In genomic region chr3:82357340-82357739, GRCm38 (mm10) we compare ENCODE assay signal across 7 mouse cellular contexts. TPM values are rescaled to one million over a fixed set of nuclear protein-coding genes. Genes with fewer than 3 reads are reported as not detected.
DNase-seq lines count a peak whose midpoint lies in the region; ATAC-seq and TF ChIP-seq lines count a peak whose summit lies in the region.

No protein-coding gene starts in this region.

- peak overlapping the region; percentile 73 for H3K4me3 ChIP-seq in lung, embryonic 14.5 days (ENCODE audit: low read depth, low read length)
- H3K4me3 ChIP-seq in forebrain, embryonic 11.5 days (ENCODE audit: low read depth, low read length), result peak overlapping the region; percentile 68
- peak overlapping the region; percentile 68 for H3K4me3 ChIP-seq in limb, embryonic 11.5 days (ENCODE audit: low read depth, low read length)
- H3K4me3 ChIP-seq in neural tube, embryonic 15.5 days (replicated peaks), result peak overlapping the region; percentile 83

- DNase-seq in lung, embryonic 14.5 days, result no peak
- no peak for DNase-seq in lung, adult 18-20 months
- DNase-seq in forebrain, embryonic 11.5 days (ENCODE audit: low spot score), result no peak
- DNase-seq in limb, embryonic 11.5 days (ENCODE audit: low spot score), result no peak
- no peak for DNase-seq in layer of hippocampus, adult 11-12 months (ENCODE audit: low spot score)
- DNase-seq in urinary bladder, postnatal 4 days (ENCODE audit: low spot score in 2 of 2), result no peak

- under 1% methylated on average over 5 of the region's 5 CpGs for WGBS in lung, embryonic 14.5 days
- 1% methylated on average over 4 of the region's 5 CpGs for WGBS in forebrain, embryonic 11.5 days
- 2% methylated on average over 5 of the region's 5 CpGs for WGBS in limb, embryonic 11.5 days
- WGBS in neural tube, embryonic 15.5 days, result 1% methylated on average over 5 of the region's 5 CpGs

- no peaks in the 10 kb centered on the region for H3K9me3 ChIP-seq in lung, embryonic 14.5 days (ENCODE audit: low read depth, low read length)
- H3K9me3 ChIP-seq in forebrain, embryonic 11.5 days (ENCODE audit: control insufficient read depth, low read length), result no peaks in the 10 kb centered on the region
- H3K9me3 ChIP-seq in limb, embryonic 11.5 days (ENCODE audit: control insufficient read depth, low read length), result no peaks in the 10 kb centered on the region
- H3K9me3 ChIP-seq in neural tube, embryonic 15.5 days (replicated peaks), result no peaks in the 10 kb centered on the region

- no peaks in the 10 kb centered on the region for H3K4me1 ChIP-seq in lung, embryonic 14.5 days (ENCODE audit: insufficient read depth)
- H3K4me1 ChIP-seq in forebrain, embryonic 11.5 days (replicated peaks; ENCODE audit: control insufficient read depth, insufficient read depth, low read length), result no peaks in the 10 kb centered on the region
- H3K4me1 ChIP-seq in limb, embryonic 11.5 days (ENCODE audit: control insufficient read depth, insufficient read depth, low read length), result no peaks in the 10 kb centered on the region
- peaks cover 10% of the 10 kb centered on the region for H3K4me1 ChIP-seq in neural tube, embryonic 15.5 days

- peak overlapping the region; percentile 85 for H3K4me2 ChIP-seq in lung, embryonic 14.5 days
- H3K4me2 ChIP-seq in forebrain, embryonic 11.5 days (ENCODE audit: low read depth, low read length, severe bottlenecking), result peak overlapping the region; percentile 48
- H3K4me2 ChIP-seq in limb, embryonic 11.5 days (ENCODE audit: low read depth, severe bottlenecking), result peak overlapping the region; percentile 65
- H3K4me2 ChIP-seq in neural tube, embryonic 15.5 days, result peak overlapping the region; percentile 57

- H3K27me3 ChIP-seq in lung, embryonic 14.5 days (ENCODE audit: insufficient read depth, low read length), result no peaks in the 10 kb centered on the region
- no peaks in the 10 kb centered on the region for H3K27me3 ChIP-seq in forebrain, embryonic 11.5 days (ENCODE audit: control insufficient read depth, insufficient read depth, low read length)
- no peaks in the 10 kb centered on the region for H3K27me3 ChIP-seq in limb, embryonic 11.5 days (ENCODE audit: control insufficient read depth, insufficient read depth, low read length)
- no peaks in the 10 kb centered on the region for H3K27me3 ChIP-seq in neural tube, embryonic 15.5 days (replicated peaks)

- peak overlapping the region; percentile 47; the same call in 1 of the 2 replicates for H3K9ac ChIP-seq in lung, embryonic 14.5 days
- peak overlapping the region; percentile 39; the same call in 1 of the 2 replicates for H3K9ac ChIP-seq in forebrain, embryonic 11.5 days (ENCODE audit: low read length)
- no peak overlapping the region for H3K9ac ChIP-seq in limb, embryonic 11.5 days (ENCODE audit: low read length)
- H3K9ac ChIP-seq in neural tube, embryonic 15.5 days (replicated peaks), result peak overlapping the region; percentile 51; the same call in 1 of the 2 replicates

- no peak for TF ChIP-seq CTCF in lung, embryonic 14.5 days (IDR thresholded peaks at IDR 0.05; ENCODE audit: low read depth)

- no peak for ATAC-seq in lung, embryonic 14.5 days (ENCODE audit: insufficient read depth)
- peak; percentile 34 for ATAC-seq in forebrain, embryonic 11.5 days (replicated peaks; ENCODE audit: low FRiP score)
- no peak for ATAC-seq in limb, embryonic 11.5 days (ENCODE audit: insufficient number of reproducible peaks, low FRiP score, low TSS enrichment, low read depth)
- ATAC-seq in neural tube, embryonic 15.5 days (ENCODE audit: low FRiP score), result peak; percentile 37

- no peak overlapping the region for H3K27ac ChIP-seq in lung, embryonic 14.5 days (ENCODE audit: low read depth)
- H3K27ac ChIP-seq in forebrain, embryonic 11.5 days (ENCODE audit: low read depth, low read length), result peak overlapping the region; percentile 62; the same call in 1 of the 2 replicates
- no peak overlapping the region for H3K27ac ChIP-seq in limb, embryonic 11.5 days (replicated peaks; ENCODE audit: low read depth, low read length)
- H3K27ac ChIP-seq in neural tube, embryonic 15.5 days (replicated peaks), result peak overlapping the region; percentile 87

- no peaks in the 10 kb centered on the region for H3K36me3 ChIP-seq in lung, embryonic 14.5 days (ENCODE audit: insufficient read depth)
- H3K36me3 ChIP-seq in forebrain, embryonic 11.5 days (ENCODE audit: control insufficient read depth, insufficient read depth, low read length), result no peaks in the 10 kb centered on the region
- no peaks in the 10 kb centered on the region for H3K36me3 ChIP-seq in limb, embryonic 11.5 days (ENCODE audit: control insufficient read depth, insufficient read depth, low read length)
- peaks cover 6% of the 10 kb centered on the region; the same call in 1 of the 2 replicates for H3K36me3 ChIP-seq in neural tube, embryonic 15.5 days

RNA-seq across cellular contexts. Expression of gene Map9, which starts 0.5 kb away (rescaled TPM):
- polyA plus RNA-seq in lung, embryonic 14.5 days (2014; fragmentation: Nextera tagmentation; extraction: Ambion mirVana), result 7.9 and 9.0 TPM in 2 replicates
- polyA plus RNA-seq in forebrain, embryonic 11.5 days (2014; fragmentation: Nextera tagmentation; extraction: Ambion mirVana), result 13.0 and 15.0 TPM in 2 replicates
- 10.0 and 10.4 TPM in 2 replicates for polyA plus RNA-seq in limb, embryonic 11.5 days (2014; fragmentation: Nextera tagmentation; extraction: Ambion mirVana)
- 65.8 and 78.4 TPM in 2 replicates for polyA plus RNA-seq in neural tube, embryonic 15.5 days (2015; fragmentation: Nextera tagmentation; extraction: Ambion mirVana)

Comparison
In these comparisons a context has a peak if more than half of its experiments do, and no peak if none do; other contexts are left out.
1. ATAC-seq: peak in forebrain, embryonic 11.5 days (single experiment) and neural tube, embryonic 15.5 days (single experiment); none in lung, embryonic 14.5 days (single experiment) and limb, embryonic 11.5 days (single experiment).
2. H3K27ac ChIP-seq: peak in forebrain, embryonic 11.5 days (single experiment) and neural tube, embryonic 15.5 days (single experiment); none in lung, embryonic 14.5 days (single experiment) and limb, embryonic 11.5 days (single experiment).
3. Peak in every context shown above with its lines, with median percentiles within 50 percentile points of each other: H3K4me2 ChIP-seq and H3K4me3 ChIP-seq.